Mouse (Mus musculus) frontal cortex, postnatal 25 days (tissue): ENCODE measurements at regions not wholly inside any gene's neighbourhood (a gene's known extent, or its start where the extent isn't known, plus 50 kb on each side); places are given as distances from the start of the nearest gene placed in this dataset.

Source experiments
- DNase-seq, 2 experiments: peaks; one replicate each; pipeline ENCODE4 v3.0.0; 2022; ENCODE audit warnings: low spot score in 2 of 2

- no peak for DNase-seq
These were observed 112.2 kb downstream of the Ipo8 start for GRCm38 (mm10) chr6:148719062-148719461.

GRCm38 (mm10) chr6:148710406-148710805, 120.9 kb downstream of the Ipo8 start:
- DNase-seq, result no peak

GRCm38 (mm10) chr6:148708389-148708788, 122.9 kb downstream of the Ipo8 start:
- DNase-seq, result no peak

- DNase-seq, result no peak
These were observed 125.6 kb downstream of the Ipo8 start for GRCm38 (mm10) chr6:148705711-148706110.

- DNase-seq, result no peak
These were observed 137.9 kb downstream of the Ipo8 start for GRCm38 (mm10) chr6:148693329-148693728.

GRCm38 (mm10) chr6:148687770-148688169, 143.5 kb downstream of the Ipo8 start:
- peak; percentile 43 to 53 for DNase-seq

GRCm38 (mm10) chr6:148660152-148660551, 171.1 kb downstream of the Ipo8 start:
- no peak for DNase-seq

- DNase-seq, result no peak
These were observed 178.1 kb downstream of the Ipo8 start for GRCm38 (mm10) chr6:148653216-148653615.

- no peak for DNase-seq
These were observed 178.8 kb downstream of the Ipo8 start for GRCm38 (mm10) chr6:148652434-148652833.

GRCm38 (mm10) chr6:148647423-148648390, 183.6 kb downstream of the Ipo8 start:
- DNase-seq, result no peak

GRCm38 (mm10) chr6:148640595-148640994, 190.7 kb downstream of the Ipo8 start:
- no peak for DNase-seq

GRCm38 (mm10) chr6:148634148-148634547, 190.0 kb upstream of the Tmtc1 start:
- DNase-seq, result no peak

- no peak for DNase-seq
These were observed 183.0 kb upstream of the Tmtc1 start for GRCm38 (mm10) chr6:148627090-148627605.

GRCm38 (mm10) chr6:148623119-148623770, 179.1 kb upstream of the Tmtc1 start:
- no peak for DNase-seq

- no peak for DNase-seq
These were observed 175.8 kb upstream of the Tmtc1 start for GRCm38 (mm10) chr6:148620034-148620433.

- DNase-seq, result no peak
These were observed 171.7 kb upstream of the Tmtc1 start for GRCm38 (mm10) chr6:148615931-148616330.

GRCm38 (mm10) chr6:148615442-148615841, 171.3 kb upstream of the Tmtc1 start:
- DNase-seq, result no peak

- no peak for DNase-seq
These were observed 164.7 kb upstream of the Tmtc1 start for GRCm38 (mm10) chr6:148608881-148609280.

GRCm38 (mm10) chr6:148605226-148605625, 161.0 kb upstream of the Tmtc1 start:
- DNase-seq, result no peak

GRCm38 (mm10) chr6:148604790-148605189, 160.6 kb upstream of the Tmtc1 start:
- no peak for DNase-seq

GRCm38 (mm10) chr6:148603878-148604277, 159.7 kb upstream of the Tmtc1 start:
- no peak for DNase-seq

- DNase-seq, result no peak
These were observed 159.3 kb upstream of the Tmtc1 start for GRCm38 (mm10) chr6:148603460-148603859.

GRCm38 (mm10) chr6:148602894-148603293, 158.7 kb upstream of the Tmtc1 start:
- DNase-seq, result no peak
